Mouse (Mus musculus): Measurements from ENCODE around the gene Pomgnt1. TPM values are rescaled to one million over a fixed set of nuclear protein-coding genes. Genes with fewer than 3 reads are reported as not detected.

Gene Pomgnt1
- 23.1 TPM for polyA plus RNA-seq (2014; fragmentation: Illumina TruSeq; extraction: RNeasy Lipid Tissue Mini Kit (QIAGEN cat#74804); ENCODE audit: low read depth, low replicate concordance)

GRCm38 (mm10) chr4:116123602-116124519 lies at the start of gene Pomgnt1, which contains the start of gene Rad54l:
Gene Pomgnt1 (plus strand): TSS chr4:116123840.
Gene Rad54l (minus strand): TSS chr4:116123690.

GRCm38 (mm10) chr4:116074861-116075620 lies 48.6 kb upstream of the Pomgnt1 start, which contains the start of the genes Uqcrh and Lrrc41:
Gene Uqcrh (minus strand): TSS chr4:116075071.
Gene Lrrc41 (plus strand): TSS chr4:116075269.

GRCm38 (mm10) chr4:116151238-116151637 lies 27.6 kb downstream of the Pomgnt1 start, which contains the start of gene Lurap1:
Gene Lurap1 (minus strand): TSS chr4:116151338.

GRCm38 (mm10) chr4:116167404-116167803 lies 43.8 kb downstream of the Pomgnt1 start, which contains the start of gene Tspan1:
Gene Tspan1 (minus strand): TSS chr4:116167601.

GRCm38 (mm10) chr4:116173072-116173471 lies 49.4 kb downstream of the Pomgnt1 start, which contains the start of the genes 1700042G07Rik and Gm49337:
Gene 1700042G07Rik (plus strand): TSS chr4:116173372.
Gene Gm49337 (plus strand): TSS chr4:116173384.

Other genes with a start within 250 kb of the Pomgnt1 start
- 0.29 TPM for gene Kncn, start 239.4 kb upstream of the Pomgnt1 start, polyA plus RNA-seq (2014; fragmentation: Illumina TruSeq; extraction: RNeasy Lipid Tissue Mini Kit (QIAGEN cat#74804); ENCODE audit: low read depth, low replicate concordance)
- gene 6430628N08Rik, start 233.2 kb upstream of the Pomgnt1 start, polyA plus RNA-seq (2014; fragmentation: Illumina TruSeq; extraction: RNeasy Lipid Tissue Mini Kit (QIAGEN cat#74804); ENCODE audit: low read depth, low replicate concordance), result not detected
- gene Dmbx1, start 183.9 kb upstream of the Pomgnt1 start, polyA plus RNA-seq (2014; fragmentation: Illumina TruSeq; extraction: RNeasy Lipid Tissue Mini Kit (QIAGEN cat#74804); ENCODE audit: low read depth, low replicate concordance), result 0.17 TPM
- gene Faah, start 105.9 kb upstream of the Pomgnt1 start, polyA plus RNA-seq (2014; fragmentation: Illumina TruSeq; extraction: RNeasy Lipid Tissue Mini Kit (QIAGEN cat#74804); ENCODE audit: low read depth, low replicate concordance), result 4.7 TPM
- 173 TPM for gene Nsun4, start 70.0 kb upstream of the Pomgnt1 start, polyA plus RNA-seq (2014; fragmentation: Illumina TruSeq; extraction: RNeasy Lipid Tissue Mini Kit (QIAGEN cat#74804); ENCODE audit: low read depth, low replicate concordance)
- 160 TPM for gene Uqcrh, start 48.8 kb upstream of the Pomgnt1 start, polyA plus RNA-seq (2014; fragmentation: Illumina TruSeq; extraction: RNeasy Lipid Tissue Mini Kit (QIAGEN cat#74804); ENCODE audit: low read depth, low replicate concordance)
- 27.5 TPM for gene Lrrc41, start 48.6 kb upstream of the Pomgnt1 start, polyA plus RNA-seq (2014; fragmentation: Illumina TruSeq; extraction: RNeasy Lipid Tissue Mini Kit (QIAGEN cat#74804); ENCODE audit: low read depth, low replicate concordance)
- gene Rad54l, start 150 bp upstream of the Pomgnt1 start, polyA plus RNA-seq (2014; fragmentation: Illumina TruSeq; extraction: RNeasy Lipid Tissue Mini Kit (QIAGEN cat#74804); ENCODE audit: low read depth, low replicate concordance), result 5.7 TPM
- 2.5 TPM for gene Lurap1, start 27.5 kb downstream of the Pomgnt1 start, polyA plus RNA-seq (2014; fragmentation: Illumina TruSeq; extraction: RNeasy Lipid Tissue Mini Kit (QIAGEN cat#74804); ENCODE audit: low read depth, low replicate concordance)
- gene Tspan1, start 43.8 kb downstream of the Pomgnt1 start, polyA plus RNA-seq (2014; fragmentation: Illumina TruSeq; extraction: RNeasy Lipid Tissue Mini Kit (QIAGEN cat#74804); ENCODE audit: low read depth, low replicate concordance), result 1.9 TPM
- gene 1700042G07Rik, start 49.5 kb downstream of the Pomgnt1 start, polyA plus RNA-seq (2014; fragmentation: Illumina TruSeq; extraction: RNeasy Lipid Tissue Mini Kit (QIAGEN cat#74804); ENCODE audit: low read depth, low replicate concordance), result 35.6 TPM
- 14.5 TPM for gene Gm49337, start 49.5 kb downstream of the Pomgnt1 start, polyA plus RNA-seq (2014; fragmentation: Illumina TruSeq; extraction: RNeasy Lipid Tissue Mini Kit (QIAGEN cat#74804); ENCODE audit: low read depth, low replicate concordance)
- 70.9 TPM for gene Pik3r3, start 97.8 kb downstream of the Pomgnt1 start, polyA plus RNA-seq (2014; fragmentation: Illumina TruSeq; extraction: RNeasy Lipid Tissue Mini Kit (QIAGEN cat#74804); ENCODE audit: low read depth, low replicate concordance)